Mouse (Mus musculus): ENCODE results near the gene Gm44502. TPM values are rescaled to one million over a fixed set of nuclear protein-coding genes. Genes with fewer than 3 reads are reported as not detected.

The Gm44502 gene
- total RNA-seq (2014; fragmentation: Nextera tagmentation) (not detected in 2 replicates), total RNA-seq (2017) (0.82 TPM in 1 of 2 replicates, not detected in the other)

DNA sequence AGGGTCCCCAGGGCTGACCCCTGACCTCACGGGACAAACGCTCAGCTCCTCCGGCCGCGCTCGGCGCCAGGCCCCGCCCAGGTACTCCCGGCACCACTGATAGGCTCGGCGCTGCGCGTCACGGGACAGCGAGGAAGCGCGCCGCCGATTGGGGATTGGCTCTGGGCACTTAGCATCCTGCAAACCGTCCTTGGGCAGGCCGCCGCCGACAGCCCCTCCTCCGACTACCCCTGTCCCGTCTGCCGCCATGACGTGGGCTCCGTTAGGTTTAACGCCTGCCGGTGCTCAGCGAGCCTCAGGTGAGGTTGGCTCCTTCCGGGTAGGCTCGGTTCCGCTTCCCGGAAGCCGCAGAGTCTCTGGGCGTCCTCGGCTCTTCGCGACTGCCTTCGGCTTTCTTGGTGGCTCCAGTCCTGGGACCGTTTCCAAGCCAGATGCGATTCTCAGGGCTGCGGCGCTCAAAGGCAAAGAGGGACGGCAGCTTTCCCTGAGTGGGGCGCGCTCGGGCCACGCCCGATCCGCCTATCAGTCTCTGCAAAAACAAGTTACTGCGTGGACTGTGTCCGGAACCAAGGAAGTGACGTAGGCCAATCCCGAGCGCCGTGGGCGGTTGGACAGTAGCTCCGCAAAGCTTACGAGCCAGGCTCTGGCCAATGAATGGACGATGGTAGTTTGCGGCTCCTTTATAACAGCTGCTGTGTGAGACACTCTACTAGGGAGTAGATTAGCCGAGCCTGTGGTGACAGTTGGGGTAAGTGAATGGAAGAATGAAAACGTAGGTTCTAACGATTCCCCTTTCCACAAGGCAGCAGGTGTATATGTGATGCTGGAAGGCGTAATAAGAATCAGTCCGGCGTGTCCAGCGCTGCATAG, at the start of gene Gm44502, which contains the start of the genes C730034F03Rik and Chkb:
TSS of gene Gm44502 (minus strand) at position 345 of the 870 bp plus-strand sequence.
TSS of gene C730034F03Rik (plus strand) at position 238 of the 870 bp plus-strand sequence.
TSS of gene Chkb (minus strand) at position 557 of the 870 bp plus-strand sequence.
- ATAC-seq (replicated peaks; ENCODE audit: poor library complexity, severe bottlenecking): peak; percentile 83

DNA sequence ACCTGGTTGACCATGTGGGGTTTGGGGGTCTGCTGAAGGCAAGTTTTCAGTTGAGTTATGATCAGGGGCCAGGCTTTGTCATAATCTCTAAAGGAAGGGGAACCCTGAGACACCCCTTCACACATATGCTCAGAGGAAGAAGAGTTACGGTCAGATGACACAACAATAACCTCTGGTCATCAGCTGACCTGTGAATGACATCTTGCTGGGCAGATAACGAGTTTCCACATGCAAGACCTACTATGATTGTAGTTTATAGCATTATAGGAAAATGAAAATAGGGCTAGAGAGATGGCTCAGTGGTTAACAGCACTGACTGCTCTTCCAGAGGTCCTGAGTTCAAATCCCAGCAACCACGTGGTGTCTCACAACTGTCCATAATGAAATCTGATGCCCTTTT, 49.1 kb upstream of the Gm44502 start:
- no peak for ATAC-seq (replicated peaks; ENCODE audit: poor library complexity, severe bottlenecking)

DNA sequence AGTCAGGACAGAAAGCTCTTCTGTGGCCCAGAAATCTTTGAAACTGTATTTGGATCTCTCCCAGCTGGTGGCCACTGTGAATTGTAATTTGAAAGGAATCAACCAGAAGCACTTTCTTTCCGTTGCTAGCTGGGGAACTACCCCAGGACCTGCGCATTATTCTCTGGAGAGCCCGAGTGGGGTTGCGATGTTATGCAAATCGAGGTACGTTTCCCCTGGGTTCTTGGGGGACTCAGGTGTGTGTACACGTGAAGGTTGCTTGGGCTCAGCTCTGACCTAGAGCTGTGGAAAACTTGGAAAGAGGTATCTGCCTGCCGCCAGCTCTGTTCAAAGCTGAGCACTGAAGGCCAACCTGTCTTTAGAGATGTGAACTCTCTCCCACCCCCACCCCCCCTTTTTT, 48.3 kb upstream of the Gm44502 start:
- ATAC-seq (replicated peaks; ENCODE audit: poor library complexity, severe bottlenecking): no peak

DNA sequence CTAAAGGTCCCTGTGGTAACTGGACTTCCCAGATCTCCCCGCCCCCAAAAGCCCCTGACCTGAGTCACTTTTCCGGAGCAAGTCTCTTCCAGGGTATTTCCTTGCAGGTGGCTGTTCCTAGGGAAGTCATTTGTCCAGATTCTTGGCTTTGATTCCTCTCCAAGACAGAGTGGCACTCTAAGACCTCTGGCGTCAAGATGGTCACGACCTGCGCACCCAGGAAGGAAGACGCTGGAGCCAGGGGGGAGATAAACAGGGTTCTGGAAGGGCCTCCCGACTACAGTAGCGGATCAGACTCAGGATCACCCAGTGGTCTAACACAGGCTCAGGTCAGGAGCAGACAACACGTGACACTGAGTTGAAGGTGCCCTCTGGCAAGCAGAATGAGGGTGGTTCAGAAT, 47.6 kb upstream of the Gm44502 start, which contains the start of gene Arsa:
TSS of gene Arsa (minus strand) at position 335 of the 401 bp plus-strand sequence.
- ATAC-seq (replicated peaks; ENCODE audit: poor library complexity, severe bottlenecking): no peak

DNA sequence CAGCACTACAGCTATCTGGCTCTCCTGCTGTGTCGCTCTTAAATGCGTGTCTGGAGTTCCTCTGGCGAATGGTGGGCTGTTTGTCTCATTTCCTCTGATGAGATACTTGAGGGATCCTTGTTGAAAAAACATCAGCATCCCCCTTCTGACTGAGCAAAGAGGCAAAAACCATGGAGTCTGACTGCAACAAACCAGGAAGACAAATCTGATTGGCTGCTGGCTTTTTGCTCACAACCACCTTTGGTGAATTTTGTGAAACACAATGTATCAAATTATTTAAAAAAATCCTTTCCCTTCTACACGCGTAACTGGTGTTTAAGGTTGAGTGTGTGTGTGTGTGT, 46.9 kb upstream of the Gm44502 start:
- no peak; the same call in 1 of the 2 replicates for ATAC-seq (replicated peaks; ENCODE audit: poor library complexity, severe bottlenecking)

DNA sequence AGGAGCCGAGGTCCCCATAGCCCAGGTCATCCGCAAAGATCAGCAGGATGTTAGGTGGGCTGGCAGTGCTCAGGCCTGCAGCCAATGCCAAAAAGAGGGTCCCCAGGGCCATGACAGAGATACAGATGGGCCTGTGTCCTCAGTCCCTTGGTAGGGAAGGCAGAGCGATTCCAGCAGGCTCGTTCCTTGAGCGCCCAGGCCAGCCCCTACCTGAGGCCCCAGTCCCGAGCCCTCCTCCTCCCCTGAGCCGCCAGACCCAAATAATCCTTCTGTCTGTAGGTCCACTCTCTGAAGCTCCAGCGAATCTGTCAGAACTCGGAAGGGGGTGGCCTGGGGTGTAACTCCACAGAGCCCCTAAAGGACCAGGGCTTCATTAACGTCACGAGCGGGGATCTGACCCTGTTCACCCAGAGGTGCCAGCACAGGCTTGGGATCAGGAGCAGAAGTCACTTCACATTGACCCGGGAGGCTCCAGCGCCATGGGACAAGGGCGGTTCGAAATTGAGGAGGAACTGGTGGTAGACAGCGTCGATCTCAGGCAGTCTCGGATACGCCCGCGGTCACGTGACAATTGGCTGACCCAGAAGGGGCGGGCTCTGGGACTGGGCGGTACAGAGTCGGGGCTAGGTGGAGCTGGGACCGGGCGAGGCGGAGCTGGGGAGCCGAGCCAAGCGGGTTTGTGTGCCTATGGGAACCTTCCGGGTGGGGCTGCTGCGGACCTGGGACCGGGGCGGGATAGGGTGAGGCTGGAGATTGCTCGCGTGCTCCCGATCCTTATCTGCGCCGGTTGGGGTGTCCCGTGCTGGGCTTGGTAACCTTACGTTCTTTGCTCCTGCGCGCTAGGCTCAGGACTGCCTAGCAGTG, 46.3 kb upstream of the Gm44502 start:
- peak; percentile 92 for ATAC-seq (replicated peaks; ENCODE audit: poor library complexity, severe bottlenecking)

DNA sequence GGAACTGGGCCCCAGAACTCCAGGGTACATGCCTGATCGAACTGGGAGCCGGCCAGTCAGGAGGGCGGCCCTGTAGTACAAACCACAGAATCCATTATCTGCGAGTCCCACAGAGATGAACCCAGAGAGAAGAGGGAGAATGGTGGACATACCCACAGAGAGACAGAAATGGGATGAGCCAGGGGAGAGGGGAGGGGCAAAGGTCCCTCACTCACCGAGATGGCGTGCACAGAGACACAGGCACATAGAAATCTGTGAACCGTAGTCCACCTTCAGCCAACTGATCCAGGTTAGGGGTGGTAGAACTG, 45.8 kb upstream of the Gm44502 start:
- no peak for ATAC-seq (replicated peaks; ENCODE audit: poor library complexity, severe bottlenecking)

DNA sequence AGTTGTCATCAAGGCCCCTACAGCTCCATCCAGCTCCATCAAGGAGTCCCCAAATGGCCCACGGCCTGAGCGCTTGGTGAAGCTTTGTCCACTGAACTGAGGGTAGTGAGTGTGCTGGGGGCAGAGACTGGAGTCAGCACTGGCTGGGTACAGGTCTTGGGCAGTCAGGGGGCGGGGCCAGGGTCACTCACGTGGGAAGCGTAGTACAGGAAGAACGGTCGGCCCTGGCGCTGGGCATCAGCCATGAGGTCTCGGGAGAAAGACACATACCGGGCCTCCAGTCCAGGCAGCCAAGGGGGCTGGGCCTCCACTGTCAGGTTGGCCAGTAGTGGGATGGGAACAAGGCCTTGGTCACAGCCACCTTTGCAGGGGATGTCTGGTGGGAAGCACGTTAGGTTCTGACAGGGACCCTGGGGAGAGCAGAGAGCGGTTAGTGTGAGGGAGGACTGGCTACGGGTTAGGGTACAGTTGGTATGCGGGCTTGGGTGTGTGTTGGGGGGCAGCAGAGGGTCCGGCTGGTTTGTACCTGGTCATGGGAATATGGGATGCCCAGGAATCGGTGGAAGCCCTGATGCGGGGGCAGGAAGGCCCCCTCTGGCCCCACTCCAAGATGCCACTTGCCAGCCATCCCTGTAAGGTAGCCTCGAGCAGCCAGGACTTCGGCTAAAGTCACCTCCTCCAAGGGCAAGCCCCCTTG, 45.2 kb upstream of the Gm44502 start:
- no peak for ATAC-seq (replicated peaks; ENCODE audit: poor library complexity, severe bottlenecking)

DNA sequence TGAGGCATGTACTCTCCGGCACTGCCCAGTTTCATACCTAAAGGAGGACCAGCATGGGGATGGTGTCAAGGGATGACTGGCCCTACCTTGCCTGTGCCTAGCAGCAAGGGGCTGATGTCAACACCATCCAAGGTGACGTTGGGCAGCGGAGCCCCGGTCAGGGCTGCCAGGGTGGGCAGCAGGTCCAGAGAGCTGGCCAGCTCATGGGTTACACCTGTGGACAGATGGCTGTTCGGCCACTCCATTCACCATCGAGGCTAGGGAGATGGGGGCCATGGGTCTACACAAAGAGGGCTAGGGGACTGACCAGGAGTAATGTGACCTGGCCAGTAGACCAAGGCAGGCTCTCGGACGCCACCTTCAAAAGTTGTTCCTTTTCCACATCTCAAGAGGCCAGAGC, 44.4 kb upstream of the Gm44502 start:
- ATAC-seq (replicated peaks; ENCODE audit: poor library complexity, severe bottlenecking): no peak

DNA sequence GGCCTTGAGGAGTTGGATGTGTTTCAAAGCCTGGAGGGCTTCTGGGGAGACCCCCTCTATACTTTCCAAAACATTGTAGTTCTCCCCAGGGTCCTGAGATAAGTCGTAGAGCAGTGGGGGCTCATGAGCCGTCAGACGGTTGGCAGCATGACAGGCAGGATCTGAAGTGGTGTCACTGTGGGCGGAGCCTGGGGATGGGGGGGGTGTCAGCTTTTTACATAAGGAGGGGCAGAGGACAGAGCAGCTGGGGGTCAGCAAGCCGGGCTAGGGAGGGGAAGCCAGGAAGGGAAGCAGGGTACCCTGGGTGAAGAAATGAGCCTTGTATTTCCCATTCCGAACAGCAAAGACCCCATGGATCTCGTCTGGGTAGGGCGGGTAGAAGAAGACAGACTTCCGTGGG, 43.9 kb upstream of the Gm44502 start:
- ATAC-seq (replicated peaks; ENCODE audit: poor library complexity, severe bottlenecking): no peak

DNA sequence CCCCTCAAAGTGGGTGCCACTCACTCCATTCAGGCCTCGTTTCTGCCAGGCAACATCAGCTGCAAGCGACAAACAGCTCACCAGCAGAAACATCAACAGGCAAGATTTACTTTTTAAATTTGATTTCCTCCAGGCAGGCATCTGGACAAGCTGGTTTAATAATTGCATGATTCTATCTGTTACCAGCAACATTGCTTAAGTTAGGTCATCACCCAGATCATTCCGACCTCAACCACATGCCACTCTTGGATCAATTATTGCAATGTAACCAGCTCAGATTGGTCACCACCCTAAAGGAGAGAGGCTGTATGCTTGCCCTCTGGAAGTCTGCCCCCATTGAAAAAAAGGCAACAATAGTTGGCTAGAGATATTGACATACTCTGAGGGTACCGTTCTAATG, 42.0 kb upstream of the Gm44502 start:
- ATAC-seq (replicated peaks; ENCODE audit: poor library complexity, severe bottlenecking): no peak

DNA sequence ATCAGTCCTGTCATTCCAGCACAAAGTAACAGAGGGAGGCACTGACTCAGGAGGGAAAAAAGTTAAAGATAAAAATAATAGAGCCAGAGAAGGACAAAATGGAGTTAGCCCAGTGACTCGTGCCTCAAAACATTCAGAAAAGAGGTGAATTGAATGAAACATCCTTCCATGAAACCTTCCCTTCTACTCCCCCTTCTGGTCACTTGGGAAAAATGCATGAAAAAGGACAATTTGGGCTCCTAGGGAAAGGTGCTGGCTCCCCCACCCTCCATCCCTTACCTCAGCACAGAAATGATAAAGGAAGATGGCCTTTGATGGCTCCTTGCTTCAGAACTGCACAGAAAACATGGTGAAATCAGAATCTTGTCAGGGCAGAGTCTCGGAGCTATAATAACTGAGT, 39.1 kb upstream of the Gm44502 start:
- ATAC-seq (replicated peaks; ENCODE audit: poor library complexity, severe bottlenecking): peak; percentile 65; the same call in 1 of the 2 replicates

DNA sequence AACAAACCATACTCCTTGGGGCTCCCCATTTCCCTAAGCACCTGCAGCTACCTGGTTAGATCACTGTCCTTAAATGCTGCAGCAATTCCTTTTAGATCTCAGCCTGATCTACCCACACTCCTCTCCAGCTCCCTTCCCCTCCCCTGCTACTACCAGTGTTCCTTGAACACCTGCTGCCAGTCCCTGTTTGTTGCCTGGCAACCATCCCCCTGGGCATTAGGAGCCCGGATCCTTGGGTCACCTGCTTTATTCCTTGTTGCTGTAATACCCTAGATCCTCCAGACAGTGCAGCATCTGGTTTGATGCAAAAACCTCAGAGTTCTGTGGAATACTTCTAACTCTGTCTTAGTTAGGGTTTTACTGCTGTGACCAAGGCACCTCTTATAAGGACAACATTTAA, 35.6 kb upstream of the Gm44502 start:
- ATAC-seq (replicated peaks; ENCODE audit: poor library complexity, severe bottlenecking): no peak

DNA sequence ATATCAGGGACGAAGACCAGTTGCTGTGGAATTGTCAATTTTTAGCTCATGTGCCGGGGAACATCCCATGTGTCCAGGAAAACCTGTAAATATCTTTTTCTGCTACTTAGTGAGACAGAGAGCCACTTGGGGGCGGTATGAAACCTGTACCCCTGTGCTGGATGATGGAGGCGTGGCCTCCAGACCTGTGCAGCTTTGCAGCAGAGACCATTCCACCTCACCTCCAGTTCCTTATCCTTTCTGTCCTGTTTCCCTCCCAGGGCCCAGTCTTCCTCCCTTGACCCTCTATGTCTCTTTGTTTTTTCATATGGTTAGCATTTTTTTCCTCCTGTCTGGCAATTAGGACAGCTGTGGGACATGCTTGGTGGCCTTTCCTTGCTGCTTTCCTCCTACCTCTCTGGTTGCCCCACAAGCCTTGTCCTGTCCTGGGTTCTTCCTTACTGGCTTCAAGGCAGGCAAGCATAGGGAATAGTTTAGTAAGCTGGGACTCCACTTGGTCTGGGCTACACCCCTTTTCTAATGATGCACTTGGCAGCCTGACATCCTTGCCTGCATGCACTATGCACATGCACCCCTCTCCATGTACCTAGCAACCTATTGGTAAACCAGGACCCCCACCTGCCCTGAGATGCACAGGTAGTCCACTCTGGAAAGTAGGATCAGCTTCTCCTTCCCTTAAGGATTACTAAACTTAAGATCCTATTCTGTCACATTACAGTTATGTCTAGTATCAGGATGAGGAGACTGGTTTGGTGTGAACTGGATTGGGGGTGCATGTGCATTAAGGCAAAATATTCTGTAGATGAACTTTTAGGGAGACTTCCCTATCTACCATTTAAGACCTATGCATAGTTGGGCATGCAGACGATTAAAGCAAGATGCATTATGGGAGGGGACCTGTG, 34.1 kb upstream of the Gm44502 start:
- peak; percentile 53; the same call in 1 of the 2 replicates for ATAC-seq (replicated peaks; ENCODE audit: poor library complexity, severe bottlenecking)

DNA sequence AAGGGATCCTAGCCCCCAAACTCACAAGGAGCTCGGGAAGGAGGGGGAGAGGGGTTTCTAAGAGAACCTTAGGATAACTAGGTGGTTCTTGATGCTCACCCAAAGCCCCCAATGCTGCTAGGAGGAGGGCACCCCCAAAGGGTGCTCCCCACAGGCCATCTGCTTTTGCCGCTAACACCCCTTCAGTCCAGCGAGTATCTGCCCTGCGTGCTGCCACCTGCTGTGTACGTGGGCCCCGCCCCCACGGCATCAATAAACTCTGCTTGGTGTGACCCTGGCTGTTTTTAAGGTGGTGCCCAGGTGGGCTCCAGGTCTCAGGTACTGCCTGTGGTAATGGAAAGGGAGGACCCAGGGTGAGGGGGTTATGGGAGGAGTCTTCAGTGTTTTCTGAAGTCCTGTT, 32.7 kb upstream of the Gm44502 start:
- no peak for ATAC-seq (replicated peaks; ENCODE audit: poor library complexity, severe bottlenecking)

DNA sequence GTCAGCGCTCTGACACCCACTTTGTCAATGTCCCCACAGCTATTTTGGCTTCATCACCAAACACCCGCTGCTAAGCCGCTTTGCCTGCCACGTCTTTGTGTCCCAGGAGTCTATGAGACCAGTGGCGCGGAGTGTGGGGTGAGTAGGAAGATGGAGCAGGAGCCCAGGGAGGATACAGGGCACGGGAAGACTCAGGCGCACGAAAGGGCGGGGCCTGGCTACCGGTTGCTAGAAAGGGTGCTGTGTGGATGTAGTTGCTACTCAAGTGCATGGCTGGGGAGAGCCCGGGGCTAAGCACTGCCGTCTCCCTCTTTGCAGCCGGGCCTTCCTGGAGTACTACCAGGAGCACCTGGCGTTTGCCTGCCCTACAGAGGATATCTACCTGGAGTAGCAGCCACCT, 31.8 kb upstream of the Gm44502 start:
- ATAC-seq (replicated peaks; ENCODE audit: poor library complexity, severe bottlenecking): no peak

DNA sequence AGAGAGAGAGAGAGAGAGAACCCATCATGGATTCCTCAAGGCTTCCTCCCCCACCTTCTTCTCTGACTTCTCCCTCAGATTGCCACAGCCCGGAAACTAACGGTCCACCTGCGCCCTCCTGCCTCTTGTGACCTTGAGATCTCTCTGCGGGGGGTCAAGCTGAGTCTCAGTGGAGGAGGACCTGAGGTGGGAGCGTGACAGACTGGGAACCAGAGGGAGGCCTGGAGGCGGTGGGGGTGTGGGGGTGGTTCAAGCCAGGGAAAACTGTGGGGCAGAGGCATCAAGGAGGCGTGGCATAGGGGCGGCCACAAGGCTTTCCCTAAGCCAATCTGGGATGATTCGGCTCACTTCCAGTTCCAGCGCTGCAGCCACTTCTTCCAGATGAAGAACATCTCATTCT, 30.8 kb upstream of the Gm44502 start:
- no peak for ATAC-seq (replicated peaks; ENCODE audit: poor library complexity, severe bottlenecking)

DNA sequence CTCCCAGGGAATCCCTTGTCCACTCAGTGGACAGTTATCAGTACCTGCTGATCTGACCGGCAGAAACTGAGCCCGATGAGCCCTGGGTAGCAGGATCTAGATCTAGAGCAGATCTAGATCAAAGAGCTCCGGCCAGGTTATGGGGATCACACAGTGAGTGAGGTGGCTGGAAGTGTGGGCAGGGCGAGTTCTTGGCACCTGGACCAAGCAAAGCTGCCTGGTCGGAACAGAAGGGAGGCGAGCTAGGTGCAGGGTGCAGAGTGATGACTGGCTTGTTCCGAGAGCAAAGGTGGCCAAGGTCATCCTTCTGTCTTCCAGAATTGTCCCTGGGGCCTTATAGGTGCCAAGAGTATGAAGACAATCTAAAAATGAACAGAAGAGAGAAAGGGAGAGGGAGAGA, 30.3 kb upstream of the Gm44502 start:
- no peak for ATAC-seq (replicated peaks; ENCODE audit: poor library complexity, severe bottlenecking)

DNA sequence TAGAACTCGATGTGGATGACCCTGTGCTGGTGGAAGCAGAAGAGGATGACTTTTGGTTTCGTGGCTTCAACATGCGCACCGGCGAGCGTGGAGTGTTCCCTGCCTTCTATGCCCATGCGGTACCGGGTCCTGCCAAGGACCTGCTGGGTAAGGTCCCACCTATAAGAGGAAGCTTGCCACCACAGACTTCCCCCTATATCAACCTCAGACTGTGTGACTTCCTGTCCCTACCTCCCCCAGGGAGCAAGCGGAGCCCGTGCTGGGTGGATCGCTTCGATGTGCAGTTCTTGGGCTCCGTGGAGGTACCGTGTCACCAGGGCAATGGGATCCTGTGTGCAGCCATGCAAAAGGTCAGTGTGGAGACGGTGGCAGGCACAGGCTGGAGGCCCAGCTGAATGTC, 29.4 kb upstream of the Gm44502 start:
- ATAC-seq (replicated peaks; ENCODE audit: poor library complexity, severe bottlenecking): peak; percentile 44

DNA sequence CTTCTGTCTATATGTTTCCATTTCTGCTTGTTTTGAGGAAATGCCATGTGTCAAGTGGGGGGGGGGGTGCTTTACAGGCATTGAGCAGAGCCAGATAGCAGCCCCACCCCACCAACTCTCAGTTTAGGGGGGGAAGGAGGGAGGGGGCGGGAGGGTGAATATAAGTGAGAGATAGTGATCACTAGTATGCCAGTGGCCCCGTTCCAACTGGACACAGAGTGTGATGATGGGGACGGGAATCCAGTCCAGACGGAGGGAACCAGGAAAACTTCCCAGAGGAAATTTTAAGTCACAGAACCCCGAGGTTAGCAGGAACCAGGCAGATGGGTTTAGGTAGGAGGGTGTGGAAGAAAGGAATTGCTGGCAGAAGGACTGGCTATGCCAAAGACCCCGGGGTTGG, 26.1 kb upstream of the Gm44502 start:
- ATAC-seq (replicated peaks; ENCODE audit: poor library complexity, severe bottlenecking): no peak

Data from granulocyte monocyte progenitor cell, adult 5-6 weeks (primary cell).